Mouse (Mus musculus): ENCODE data around the gene Olfr1364. TPM values are rescaled to one million over a fixed set of nuclear protein-coding genes. Genes with fewer than 3 reads are reported as not detected.

Olfr1364 gene
- polyA plus RNA-seq, 1 experiment from 2014 or later: not detected

DNA sequence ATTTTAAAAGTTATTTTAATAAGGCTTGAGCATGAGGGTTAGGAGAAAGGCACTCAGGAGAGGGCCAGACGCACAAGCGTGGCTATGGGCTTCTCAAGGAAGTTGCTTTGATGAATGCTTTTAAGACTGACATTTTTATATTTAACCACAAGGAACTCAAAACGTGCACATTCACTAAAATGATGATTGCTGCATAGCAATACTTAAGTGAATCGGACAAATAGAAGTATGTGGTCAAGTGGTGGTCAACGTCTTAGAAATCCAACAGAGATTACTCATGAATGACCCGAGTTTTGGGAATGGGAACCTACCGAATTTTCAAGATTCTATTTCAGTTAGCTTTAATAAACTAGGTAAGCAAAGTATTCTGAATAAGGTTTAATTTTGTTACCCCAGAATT is 51.4 kb downstream of the Olfr1364 start:
- ATAC-seq (ENCODE audit: insufficient number of reproducible peaks, low FRiP score, low TSS enrichment, low read depth): no peak
- H3K27ac ChIP-seq (replicated peaks; ENCODE audit: low read depth, low read length): no peak overlapping the region
- DNase-seq (ENCODE audit: low spot score): no peak

More for the DNA sequence above, 51.4 kb downstream of the Olfr1364 start:
- Histone ChIP-seq H3K9ac (ENCODE audit: low read length) (no peak overlapping the region), H3K4me2 (ENCODE audit: low read depth, severe bottlenecking) (peak overlapping the region; percentile 40), H3K36me3 (ENCODE audit: control insufficient read depth, insufficient read depth, low read length) (no peaks in the 10 kb centered on the region), H3K27me3 (ENCODE audit: control insufficient read depth, insufficient read depth, low read length) (no peaks in the 10 kb centered on the region), H3K4me1 (ENCODE audit: control insufficient read depth, insufficient read depth, low read length) (no peaks in the 10 kb centered on the region), H3K9me3 (ENCODE audit: control insufficient read depth, low read length) (no peaks in the 10 kb centered on the region), H3K4me3 (ENCODE audit: low read depth, low read length) (peak overlapping the region; percentile 77)
- 54% methylated on average over 7 of the region's 7 CpGs for WGBS

Other genes starting within 250 kb of the Olfr1364 start
- not detected in 2 replicates for gene Olfr1367, start 234.8 kb downstream of the Olfr1364 start, polyA plus RNA-seq (2014; fragmentation: Nextera tagmentation; extraction: Ambion mirVana)
- 20.2 and 20.3 TPM in 2 replicates for gene Zscan12, start 218.9 kb downstream of the Olfr1364 start, polyA plus RNA-seq (2014; fragmentation: Nextera tagmentation; extraction: Ambion mirVana)
- 94.2 and 97.2 TPM in 2 replicates for gene Zkscan3, start 179.0 kb downstream of the Olfr1364 start, polyA plus RNA-seq (2014; fragmentation: Nextera tagmentation; extraction: Ambion mirVana)
- gene Pgbd1, start 140.7 kb downstream of the Olfr1364 start, polyA plus RNA-seq (2014; fragmentation: Nextera tagmentation; extraction: Ambion mirVana): 5.4 and 5.7 TPM in 2 replicates
- gene Zscan26, start 128.0 kb downstream of the Olfr1364 start, polyA plus RNA-seq (2014; fragmentation: Nextera tagmentation; extraction: Ambion mirVana): 22.0 and 25.6 TPM in 2 replicates
- gene Nkapl, start 113.2 kb downstream of the Olfr1364 start, polyA plus RNA-seq (2014; fragmentation: Nextera tagmentation; extraction: Ambion mirVana): 2.5 and 2.8 TPM in 2 replicates
- 2.5 and 2.9 TPM in 2 replicates for gene Zkscan4, start 102.9 kb downstream of the Olfr1364 start, polyA plus RNA-seq (2014; fragmentation: Nextera tagmentation; extraction: Ambion mirVana)
- 0.67 TPM in 1 of 2 replicates, not detected in the other for gene Gm10065, start 102.3 kb downstream of the Olfr1364 start, polyA plus RNA-seq (2014; fragmentation: Nextera tagmentation; extraction: Ambion mirVana)
- gene AK157302, start 86.5 kb downstream of the Olfr1364 start, polyA plus RNA-seq (2014; fragmentation: Nextera tagmentation; extraction: Ambion mirVana): 0.24 and 0.35 TPM in 2 replicates
- gene Gm11273, start 80.3 kb downstream of the Olfr1364 start, polyA plus RNA-seq (2014; fragmentation: Nextera tagmentation; extraction: Ambion mirVana): 2.5 and 4.0 TPM in 2 replicates
- gene Zkscan8, start 50.6 kb downstream of the Olfr1364 start, polyA plus RNA-seq (2014; fragmentation: Nextera tagmentation; extraction: Ambion mirVana): 9.6 and 13.1 TPM in 2 replicates
- 0.09 and 0.21 TPM in 2 replicates for gene Olfr1366, start 39.0 kb downstream of the Olfr1364 start, polyA plus RNA-seq (2014; fragmentation: Nextera tagmentation; extraction: Ambion mirVana)
- gene Olfr1535, start 21.9 kb downstream of the Olfr1364 start, polyA plus RNA-seq (2014; fragmentation: Nextera tagmentation; extraction: Ambion mirVana): 0.05 TPM in 1 of 2 replicates, not detected in the other
- not detected in 2 replicates for gene Olfr1362, start 32.3 kb upstream of the Olfr1364 start, polyA plus RNA-seq (2014; fragmentation: Nextera tagmentation; extraction: Ambion mirVana)
- gene Olfr11, start 60.8 kb upstream of the Olfr1364 start, polyA plus RNA-seq (2014; fragmentation: Nextera tagmentation; extraction: Ambion mirVana): not detected in 2 replicates
- gene Olfr1361, start 81.6 kb upstream of the Olfr1364 start, polyA plus RNA-seq (2014; fragmentation: Nextera tagmentation; extraction: Ambion mirVana): not detected in 2 replicates
- gene Olfr1360, start 95.6 kb upstream of the Olfr1364 start, polyA plus RNA-seq (2014; fragmentation: Nextera tagmentation; extraction: Ambion mirVana): not detected in 2 replicates
- not detected in 2 replicates for gene Olfr1359, start 116.4 kb upstream of the Olfr1364 start, polyA plus RNA-seq (2014; fragmentation: Nextera tagmentation; extraction: Ambion mirVana)
- 2.2 and 2.9 TPM in 2 replicates for gene Hist1h2bl, start 134.4 kb upstream of the Olfr1364 start, polyA plus RNA-seq (2014; fragmentation: Nextera tagmentation; extraction: Ambion mirVana)
- gene Hist1h2ai, start 134.7 kb upstream of the Olfr1364 start, polyA plus RNA-seq (2014; fragmentation: Nextera tagmentation; extraction: Ambion mirVana): 16.9 and 20.4 TPM in 2 replicates
- gene Hist1h3h, start 135.9 kb upstream of the Olfr1364 start, polyA plus RNA-seq (2014; fragmentation: Nextera tagmentation; extraction: Ambion mirVana): 13.2 and 15.5 TPM in 2 replicates
- 7.6 and 9.2 TPM in 2 replicates for gene Hist1h2bm, start 140.3 kb upstream of the Olfr1364 start, polyA plus RNA-seq (2014; fragmentation: Nextera tagmentation; extraction: Ambion mirVana)
- gene Hist1h4j, start 153.3 kb upstream of the Olfr1364 start, polyA plus RNA-seq (2014; fragmentation: Nextera tagmentation; extraction: Ambion mirVana): 1.1 and 1.7 TPM in 2 replicates
- 3.4 and 7.1 TPM in 2 replicates for gene Hist1h4k, start 168.7 kb upstream of the Olfr1364 start, polyA plus RNA-seq (2014; fragmentation: Nextera tagmentation; extraction: Ambion mirVana)
- gene Hist1h2ak, start 172.1 kb upstream of the Olfr1364 start, polyA plus RNA-seq (2014; fragmentation: Nextera tagmentation; extraction: Ambion mirVana): 6.1 and 9.4 TPM in 2 replicates
- gene Hist1h2bn, start 172.4 kb upstream of the Olfr1364 start, polyA plus RNA-seq (2014; fragmentation: Nextera tagmentation; extraction: Ambion mirVana): 1.8 and 2.6 TPM in 2 replicates
- 20.0 and 21.2 TPM in 2 replicates for gene Hist1h1b, start 198.9 kb upstream of the Olfr1364 start, polyA plus RNA-seq (2014; fragmentation: Nextera tagmentation; extraction: Ambion mirVana)
- 294 and 298 TPM in 2 replicates for gene Hist1h3i, start 201.6 kb upstream of the Olfr1364 start, polyA plus RNA-seq (2014; fragmentation: Nextera tagmentation; extraction: Ambion mirVana)
- gene Hist1h2an, start 205.5 kb upstream of the Olfr1364 start, polyA plus RNA-seq (2014; fragmentation: Nextera tagmentation; extraction: Ambion mirVana): 7.5 and 10.7 TPM in 2 replicates
- gene Hist1h2bp, start 205.7 kb upstream of the Olfr1364 start, polyA plus RNA-seq (2014; fragmentation: Nextera tagmentation; extraction: Ambion mirVana): 1.7 and 4.9 TPM in 2 replicates
- gene Hist1h2bq, start 228.4 kb upstream of the Olfr1364 start, polyA plus RNA-seq (2014; fragmentation: Nextera tagmentation; extraction: Ambion mirVana): 21.3 and 25.2 TPM in 2 replicates
- 2.5 and 3.6 TPM in 2 replicates for gene Hist1h2ao, start 228.7 kb upstream of the Olfr1364 start, polyA plus RNA-seq (2014; fragmentation: Nextera tagmentation; extraction: Ambion mirVana)
- gene Hist1h4m, start 230.0 kb upstream of the Olfr1364 start, polyA plus RNA-seq (2014; fragmentation: Nextera tagmentation; extraction: Ambion mirVana): not detected in 2 replicates

All from limb, embryonic 11.5 days (tissue).